Mouse (Mus musculus) hindbrain, embryonic 15.5 days (tissue): ENCODE results near the gene a. TPM values are rescaled to one million over a fixed set of nuclear protein-coding genes. Genes with fewer than 3 reads are reported as not detected.

Source experiments
- ATAC-seq: fragments of 200-750 bp; cut with Nextera tagmentation; 2 replicates; pipeline ENCODE4 v1.8.0; 2017; ENCODE audit warnings: low read depth, moderate number of reproducible peaks, moderate TSS enrichment; ENCODE audit not compliant: low FRiP score
- H3K27ac ChIP-seq: fragments of 300-500 bp; sonication (generic); replicated peaks from 2 replicates; pipeline ENCODE4 v1.5.1; 2015; ENCODE audit warnings: mild to moderate bottlenecking, inconsistent platforms
- H3K27me3 ChIP-seq: fragments of 300-500 bp; sonication (generic); 2 replicates; pipeline ENCODE4 v1.6.1; 2015; ENCODE audit warnings: control low read depth, inconsistent platforms
- H3K36me3 ChIP-seq: fragments of 300-500 bp; sonication (generic); 2 replicates; pipeline ENCODE4 v1.6.1; 2015; ENCODE audit warnings: control low read depth, inconsistent platforms
- H3K4me1 ChIP-seq: fragments of 300-500 bp; sonication (generic); replicated peaks from 2 replicates; pipeline ENCODE4 v1.6.1; 2015; ENCODE audit warnings: control low read depth, inconsistent platforms
- H3K4me2 ChIP-seq: fragments of 300-500 bp; sonication (generic); 2 replicates; pipeline ENCODE4 v1.6.1; 2015; ENCODE audit warnings: moderate library complexity, mild to moderate bottlenecking, inconsistent platforms
- H3K4me3 ChIP-seq: fragments of 300-500 bp; sonication (generic); 2 replicates; pipeline ENCODE4 v1.5.1; 2015; ENCODE audit warnings: mild to moderate bottlenecking, inconsistent platforms
- H3K9ac ChIP-seq: fragments of 300-500 bp; sonication (generic); 2 replicates; pipeline ENCODE4 v1.6.1; 2015; ENCODE audit warnings: inconsistent platforms
- H3K9me3 ChIP-seq: fragments of 300-500 bp; sonication (generic); 2 replicates; pipeline ENCODE4 v1.6.1; 2016; ENCODE audit warnings: control low read depth, inconsistent platforms
- WGBS: fragments of 180-500 bp; shearing (Covaris S2); methylation state at CpG from one replicate; pipeline ENCODE4 v1.1.7; 2015; 5-methylcytosine and 5-hydroxymethylcytosine counted together
- polyA plus RNA-seq: library from polyadenylated mRNA; unstranded; fragments of >200 nt; fragmentation: Nextera tagmentation; extraction: Ambion mirVana; gene quantifications from 2 replicates; pipeline ENCODE4 v1.2.1, GENCODE M21; 2015

a gene
- polyA plus RNA-seq, 1 experiment from 2014 or later = 0.99 TPM

DNA sequence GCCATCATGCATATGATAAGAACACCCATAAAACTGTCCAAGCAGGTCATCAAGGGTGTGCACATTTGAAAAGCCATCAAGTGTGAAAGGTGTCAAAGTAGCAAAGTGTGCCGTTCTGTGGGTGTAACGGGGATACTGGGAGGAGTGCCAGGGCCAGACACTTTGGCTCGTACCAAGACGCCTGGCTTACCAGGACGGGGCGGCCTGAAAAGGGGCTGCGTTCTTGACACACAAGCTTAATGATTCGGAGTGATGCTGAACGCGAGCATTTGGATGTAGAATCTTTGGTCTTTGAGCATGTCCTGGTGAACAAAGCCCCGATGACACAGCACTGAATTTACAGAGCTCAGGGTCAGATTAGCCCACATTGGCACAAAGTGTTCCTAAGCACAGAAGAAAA lies 4.4 kb upstream of the a start:
- WGBS = 75% methylated on average over 11 of the region's 11 CpGs
- Histone ChIP-seq H3K27ac (no peak overlapping the region), H3K9me3 (no peaks in the 10 kb centered on the region), H3K36me3 (no peaks in the 10 kb centered on the region), H3K9ac (no peak overlapping the region), H3K27me3 (no peaks in the 10 kb centered on the region), H3K4me3 (no peak overlapping the region), H3K4me1 (peaks cover 18% of the 10 kb centered on the region), H3K4me2 (no peak overlapping the region)
- ATAC-seq = no peak

DNA sequence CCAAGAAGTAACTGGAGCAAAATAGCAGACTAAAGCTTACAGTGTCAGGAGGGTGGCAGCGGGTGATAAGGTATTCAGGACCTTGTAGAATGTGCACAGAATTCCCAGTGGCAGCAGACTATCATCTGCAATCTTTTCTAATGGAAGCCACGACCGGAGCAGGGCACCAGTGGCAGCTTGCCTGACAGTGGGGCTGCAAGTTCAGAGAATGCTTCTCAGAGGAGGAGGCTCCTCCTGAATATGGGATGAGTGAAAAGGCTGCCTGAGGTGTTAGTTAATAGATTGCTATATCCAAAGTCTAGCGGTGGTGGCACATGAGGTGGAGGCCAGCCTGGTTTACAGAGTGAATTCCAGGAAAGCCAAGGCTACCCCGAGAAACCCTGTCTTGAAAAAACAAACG lies 1.8 kb upstream of the a start:
- Histone ChIP-seq H3K27ac (no peak overlapping the region), H3K36me3 (no peaks in the 10 kb centered on the region), H3K9ac (no peak overlapping the region), H3K4me3 (no peak overlapping the region), H3K4me2 (no peak overlapping the region), H3K4me1 (peaks cover 37% of the 10 kb centered on the region), H3K27me3 (no peaks in the 10 kb centered on the region), H3K9me3 (no peaks in the 10 kb centered on the region)
- no peak for ATAC-seq
- 65% methylated on average over 6 of the region's 6 CpGs for WGBS

GRCm38 (mm10) chr2:154789977-154790655 lies 1.1 kb upstream of the a start:
- Histone ChIP-seq H3K4me1 (peaks cover 35% of the 10 kb centered on the region), H3K4me3 (peak overlapping the region; percentile 67), H3K27ac (peak overlapping the region; percentile 98), H3K9me3 (no peaks in the 10 kb centered on the region), H3K9ac (peak overlapping the region; percentile 44), H3K36me3 (no peaks in the 10 kb centered on the region), H3K27me3 (no peaks in the 10 kb centered on the region), H3K4me2 (peak overlapping the region; percentile 75)
- ATAC-seq = no peak
- 8% methylated on average over 14 of the region's 14 CpGs for WGBS

- WGBS = under 1% methylated on average over 53 of the region's 67 CpGs
- H3K4me1 ChIP-seq = peaks cover 29% of the 10 kb centered on the region
- no peaks in the 10 kb centered on the region for H3K36me3 ChIP-seq
- peak overlapping the region; percentile 75 for H3K4me2 ChIP-seq
- H3K9ac ChIP-seq = peak overlapping the region; percentile 71
- H3K27ac ChIP-seq = peak overlapping the region; percentile 98
- H3K4me3 ChIP-seq = peak overlapping the region; percentile 67
- no peaks in the 10 kb centered on the region for H3K27me3 ChIP-seq
- H3K9me3 ChIP-seq = no peaks in the 10 kb centered on the region
- peak; percentile 25; the same call in 1 of the 2 replicates for ATAC-seq
These were observed 750 bp downstream of the a start for GRCm38 (mm10) chr2:154791661-154792642.

DNA sequence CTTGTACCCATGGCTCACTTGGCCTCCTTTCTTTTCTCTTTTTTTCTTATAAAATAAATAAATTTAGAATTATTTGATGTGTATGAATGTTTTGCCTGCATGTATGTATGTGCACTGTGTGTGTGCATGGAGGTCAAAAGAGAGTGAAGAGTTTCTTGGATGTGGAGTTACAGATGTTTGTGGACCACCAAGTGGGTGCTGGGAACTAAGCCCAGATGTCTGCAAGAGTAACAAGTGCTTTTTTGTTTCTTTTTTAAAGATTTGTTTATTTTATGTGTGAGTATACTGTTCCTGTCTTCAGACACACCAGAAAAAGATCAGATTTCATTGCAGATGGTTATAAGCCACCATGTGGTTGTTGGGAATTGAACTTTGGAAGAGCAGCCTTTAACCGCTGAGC lies 12.2 kb downstream of the a start:
- Histone ChIP-seq H3K9ac (no peak overlapping the region), H3K4me1 (peaks cover 5% of the 10 kb centered on the region), H3K4me3 (no peak overlapping the region), H3K4me2 (no peak overlapping the region), H3K36me3 (no peaks in the 10 kb centered on the region), H3K27me3 (no peaks in the 10 kb centered on the region), H3K9me3 (no peaks in the 10 kb centered on the region), H3K27ac (no peak overlapping the region)
- no peak for ATAC-seq
- WGBS = 92% methylated on average over 1 of the region's 1 CpGs

- Histone ChIP-seq H3K4me1 (peaks cover 5% of the 10 kb centered on the region), H3K4me3 (no peak overlapping the region), H3K9me3 (no peaks in the 10 kb centered on the region), H3K27me3 (no peaks in the 10 kb centered on the region), H3K4me2 (no peak overlapping the region), H3K36me3 (no peaks in the 10 kb centered on the region), H3K9ac (no peak overlapping the region), H3K27ac (no peak overlapping the region)
- 58% methylated on average over 4 of the region's 4 CpGs for WGBS
- ATAC-seq = no peak
These were observed 12.6 kb downstream of the a start for GRCm38 (mm10) chr2:154803845-154804244.

GRCm38 (mm10) chr2:154807689-154808088 lies 16.5 kb downstream of the a start:
- H3K9ac ChIP-seq = no peak overlapping the region
- no peaks in the 10 kb centered on the region for H3K27me3 ChIP-seq
- ATAC-seq = no peak
- H3K4me1 ChIP-seq = peaks cover 9% of the 10 kb centered on the region
- no peak overlapping the region for H3K4me3 ChIP-seq
- 73% methylated on average over 1 of the region's 1 CpGs for WGBS
- no peaks in the 10 kb centered on the region for H3K9me3 ChIP-seq
- no peak overlapping the region for H3K27ac ChIP-seq
- no peaks in the 10 kb centered on the region for H3K36me3 ChIP-seq
- no peak overlapping the region for H3K4me2 ChIP-seq

GRCm38 (mm10) chr2:154809107-154809762 lies 18.0 kb downstream of the a start:
- Histone ChIP-seq H3K9ac (no peak overlapping the region), H3K4me1 (peaks cover 5% of the 10 kb centered on the region; the same call in 1 of the 2 replicates), H3K9me3 (no peaks in the 10 kb centered on the region), H3K4me2 (no peak overlapping the region), H3K27me3 (no peaks in the 10 kb centered on the region), H3K36me3 (no peaks in the 10 kb centered on the region), H3K4me3 (no peak overlapping the region), H3K27ac (no peak overlapping the region)
- peak; percentile 56; the same call in 1 of the 2 replicates for ATAC-seq
- 87% methylated on average over 1 of the region's 1 CpGs for WGBS

DNA sequence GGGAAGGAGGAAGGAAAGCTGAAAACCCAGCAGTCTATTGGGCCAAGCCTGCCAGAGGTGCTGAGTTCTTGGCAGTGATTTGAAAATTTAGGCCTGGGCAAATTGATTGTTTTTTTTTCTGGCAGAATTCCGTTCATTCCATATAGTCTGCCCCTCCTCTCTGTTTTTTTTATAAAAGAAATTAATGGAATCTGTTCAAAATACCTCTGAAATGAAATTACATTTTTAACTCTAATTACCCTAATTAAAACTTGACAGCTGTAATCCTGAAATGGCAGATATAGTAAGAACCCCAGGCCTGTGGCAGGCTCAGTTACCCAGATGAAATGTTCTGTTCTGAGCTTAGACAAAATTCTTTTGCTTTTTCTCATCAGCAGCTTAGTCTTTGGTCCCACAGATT lies 19.6 kb downstream of the a start:
- no peak overlapping the region for H3K4me2 ChIP-seq
- no peaks in the 10 kb centered on the region for H3K9me3 ChIP-seq
- H3K9ac ChIP-seq = no peak overlapping the region
- no peak overlapping the region for H3K4me3 ChIP-seq
- no peaks in the 10 kb centered on the region for H3K36me3 ChIP-seq
- H3K4me1 ChIP-seq = 0 out of 2 replicates have a peak, but pooled peaks cover 4% of the 10 kb centered on the region
- no peak overlapping the region for H3K27ac ChIP-seq
- 50% methylated on average over 1 of the region's 1 CpGs for WGBS
- no peaks in the 10 kb centered on the region for H3K27me3 ChIP-seq
- ATAC-seq = no peak

DNA sequence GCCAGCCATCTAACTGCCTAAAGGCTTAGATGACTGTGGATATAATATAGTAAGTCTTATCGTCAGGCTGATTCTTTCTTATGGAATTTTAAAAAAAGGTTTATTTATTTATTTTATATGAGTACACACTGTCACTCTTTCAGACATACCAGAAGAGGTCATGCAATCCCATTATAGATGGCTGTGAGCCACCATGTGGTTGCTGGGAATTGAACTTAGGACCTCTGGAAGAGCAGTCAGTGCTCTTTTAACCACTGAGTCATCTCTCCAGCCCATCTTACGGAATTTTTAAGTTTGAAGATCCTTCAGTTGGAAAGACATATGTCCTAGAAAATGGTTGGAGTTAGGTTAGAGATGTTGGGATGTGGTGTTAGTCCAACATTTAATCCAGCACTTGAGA lies 22.2 kb downstream of the a start:
- Histone ChIP-seq H3K4me3 (no peak overlapping the region), H3K9me3 (no peaks in the 10 kb centered on the region), H3K36me3 (no peaks in the 10 kb centered on the region), H3K4me1 (peaks cover 22% of the 10 kb centered on the region), H3K4me2 (no peak overlapping the region), H3K27me3 (no peaks in the 10 kb centered on the region), H3K9ac (no peak overlapping the region), H3K27ac (no peak overlapping the region)
- WGBS = 86% methylated on average over 2 of the region's 2 CpGs
- ATAC-seq = no peak

DNA sequence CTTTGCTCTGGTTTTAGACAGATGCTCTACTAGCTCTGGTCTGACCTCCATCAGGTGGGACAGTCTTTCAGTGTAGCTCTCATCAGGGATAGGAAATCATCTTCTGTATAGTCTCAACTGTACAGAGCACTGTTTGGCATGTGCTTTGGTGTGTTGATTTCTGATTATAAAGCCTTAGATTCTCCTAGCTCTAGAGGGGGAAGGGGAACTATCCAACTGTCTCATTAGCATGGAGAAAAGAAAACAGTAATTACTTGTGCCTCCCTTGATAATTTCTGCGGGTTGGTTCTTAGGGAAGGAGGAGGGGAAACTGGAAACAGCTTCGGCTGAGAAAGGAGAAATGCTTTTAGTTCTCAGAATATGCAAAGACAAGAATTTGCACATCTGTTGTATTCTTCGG lies 25.9 kb downstream of the a start:
- no peaks in the 10 kb centered on the region for H3K9me3 ChIP-seq
- peak; percentile 65; the same call in 1 of the 2 replicates for ATAC-seq
- H3K27ac ChIP-seq = peak overlapping the region; percentile 16; the same call in 1 of the 2 replicates
- H3K36me3 ChIP-seq = no peaks in the 10 kb centered on the region
- H3K4me2 ChIP-seq = no peak overlapping the region
- no peak overlapping the region for H3K9ac ChIP-seq
- WGBS = 29% methylated on average over 3 of the region's 3 CpGs
- H3K4me1 ChIP-seq = peaks cover 17% of the 10 kb centered on the region
- H3K4me3 ChIP-seq = no peak overlapping the region
- no peaks in the 10 kb centered on the region for H3K27me3 ChIP-seq

GRCm38 (mm10) chr2:154817788-154818187 lies 26.6 kb downstream of the a start:
- Histone ChIP-seq H3K4me3 (no peak overlapping the region), H3K9ac (no peak overlapping the region), H3K27ac (no peak overlapping the region), H3K9me3 (no peaks in the 10 kb centered on the region), H3K4me2 (no peak overlapping the region), H3K4me1 (peaks cover 17% of the 10 kb centered on the region), H3K36me3 (no peaks in the 10 kb centered on the region), H3K27me3 (no peaks in the 10 kb centered on the region)
- WGBS = 33% methylated on average over 1 of the region's 1 CpGs
- no peak for ATAC-seq
